Mouse (Mus musculus) adrenal gland, adult 10 weeks (tissue): ENCODE measurements around the gene Grik2. TPM values are rescaled to one million over a fixed set of nuclear protein-coding genes. Genes with fewer than 3 reads are reported as not detected.

Experiments used
- polyA plus RNA-seq: library from polyadenylated mRNA; stranded (reverse); fragments of 350-450 nt; fragmentation: Illumina TruSeq; extraction: RNeasy Lipid Tissue Mini Kit (QIAGEN cat#74804); gene quantifications from one replicate; pipeline ENCODE4 v1.2.3, GENCODE M21; 2014; ENCODE audit warnings: low read depth, low replicate concordance

Gene Grik2
- polyA plus RNA-seq = 2.9 TPM

GRCm38 (mm10) chr10:49788381-49788906 is at the start of gene Grik2:
Gene Grik2 (minus strand): TSS chr10:49788766.

